Mouse (Mus musculus) hindbrain, embryonic 12.5 days (tissue): Measurements from ENCODE around the gene Cpa5. TPM values are rescaled to one million over a fixed set of nuclear protein-coding genes. Genes with fewer than 3 reads are reported as not detected.

Experiments
- ATAC-seq: fragments of 200-750 bp; cut with Nextera tagmentation; 2 replicates; pipeline ENCODE4 v1.8.0; 2017; ENCODE audit warnings: moderate TSS enrichment; ENCODE audit not compliant: low FRiP score
- H3K27ac ChIP-seq: fragments of 300-500 bp; sonication (generic); 2 replicates; pipeline ENCODE4 v1.5.1; 2016; ENCODE audit warnings: mild to moderate bottlenecking
- H3K27me3 ChIP-seq: fragments of 300-500 bp; sonication (generic); 2 replicates; pipeline ENCODE4 v1.6.1; 2016; ENCODE audit warnings: mild to moderate bottlenecking
- H3K36me3 ChIP-seq: fragments of 300-500 bp; sonication (generic); 2 replicates; pipeline ENCODE4 v1.6.1; 2016; ENCODE audit warnings: mild to moderate bottlenecking
- H3K4me1 ChIP-seq: fragments of 300-500 bp; sonication (generic); 2 replicates; pipeline ENCODE4 v1.6.1; 2016
- H3K4me2 ChIP-seq: fragments of 300-500 bp; sonication (generic); replicated peaks from 2 replicates; pipeline ENCODE4 v1.6.1; 2016; ENCODE audit warnings: mild to moderate bottlenecking
- H3K4me3 ChIP-seq: fragments of 300-500 bp; sonication (generic); 2 replicates; pipeline ENCODE4 v1.5.1; 2016; ENCODE audit warnings: mild to moderate bottlenecking
- H3K9ac ChIP-seq: fragments of 300-500 bp; sonication (generic); 2 replicates; pipeline ENCODE4 v1.6.1; 2016; ENCODE audit warnings: mild to moderate bottlenecking, moderate library complexity
- H3K9me3 ChIP-seq: fragments of 300-500 bp; sonication (generic); replicated peaks from 2 replicates; pipeline ENCODE4 v1.6.1; 2016; ENCODE audit warnings: mild to moderate bottlenecking
- WGBS: fragments of 180-500 bp; shearing (Covaris S2); methylation state at CpG from one replicate; pipeline ENCODE4 v1.1.7; 2016; 5-methylcytosine and 5-hydroxymethylcytosine counted together
- polyA plus RNA-seq: library from polyadenylated mRNA; unstranded; fragments of >200 nt; fragmentation: Nextera tagmentation; extraction: Ambion mirVana; gene quantifications from 2 replicates; pipeline ENCODE4 v1.2.1, GENCODE M21; 2016

The Cpa5 gene
- polyA plus RNA-seq, 1 experiment from 2014 or later = not detected

DNA sequence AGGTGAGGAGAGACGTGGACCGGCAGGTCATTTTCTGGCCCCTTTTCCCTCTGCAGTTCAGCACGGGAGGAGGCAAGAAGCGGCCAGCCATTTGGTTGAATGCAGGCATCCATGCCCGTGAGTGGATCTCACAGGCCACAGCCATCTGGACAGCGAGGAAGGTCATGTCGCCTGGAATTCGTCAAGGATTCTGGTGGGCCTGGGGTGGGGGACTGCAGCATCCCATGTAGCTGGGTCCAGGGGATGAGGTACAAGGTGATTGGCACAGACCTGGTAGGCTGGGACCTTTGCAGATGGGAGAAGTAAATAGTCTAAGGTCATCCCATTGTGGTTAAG, 30.0 kb upstream of the Cpa5 start:
- no peak overlapping the region for H3K9ac ChIP-seq
- H3K4me2 ChIP-seq = peak overlapping the region; percentile 18; the same call in 1 of the 2 replicates
- 40% methylated on average over 8 of the region's 8 CpGs for WGBS

DNA sequence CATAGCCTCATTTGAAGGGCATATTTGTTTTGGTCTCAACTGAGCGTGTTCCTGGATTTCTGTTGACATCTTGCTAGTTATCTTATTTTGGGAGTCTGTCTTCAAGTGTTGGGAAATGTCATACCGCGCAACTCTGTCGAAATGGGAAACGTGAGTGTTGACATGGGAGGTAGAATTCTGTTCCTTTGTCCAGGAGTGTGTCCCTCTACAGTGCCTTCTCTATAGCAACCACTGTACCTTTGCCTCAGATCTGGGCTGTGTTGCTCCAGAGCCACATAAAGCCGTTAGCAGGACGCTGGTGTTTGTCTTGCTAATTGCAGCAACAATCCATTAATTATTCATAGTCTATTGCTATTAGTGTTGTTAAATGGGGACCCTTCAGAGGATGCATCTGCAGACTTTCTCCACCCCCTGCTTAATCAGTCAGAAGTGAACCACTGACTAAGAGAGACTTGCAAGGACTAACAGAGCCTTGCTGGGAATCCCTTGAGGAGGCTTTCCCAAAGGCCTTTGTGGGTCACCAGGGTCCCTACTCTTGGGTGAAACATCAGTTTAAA, 23.8 kb upstream of the Cpa5 start:
- Histone ChIP-seq H3K4me2 (no peak overlapping the region), H3K9ac (no peak overlapping the region), H3K36me3 (no peaks in the 10 kb centered on the region), H3K4me3 (no peak overlapping the region), H3K4me1 (peaks cover 6% of the 10 kb centered on the region), H3K27me3 (no peaks in the 10 kb centered on the region), H3K9me3 (no peaks in the 10 kb centered on the region), H3K27ac (no peak overlapping the region)
- WGBS = 76% methylated on average over 7 of the region's 7 CpGs
- peak; percentile 60 for ATAC-seq

More for the DNA sequence above, 30.0 kb upstream of the Cpa5 start:
- Histone ChIP-seq H3K27ac (peak overlapping the region; percentile 87), H3K4me3 (no peak overlapping the region), H3K4me1 (peaks cover 24% of the 10 kb centered on the region), H3K36me3 (no peaks in the 10 kb centered on the region), H3K9me3 (no peaks in the 10 kb centered on the region), H3K27me3 (no peaks in the 10 kb centered on the region)
- ATAC-seq = peak; percentile 48; the same call in 1 of the 2 replicates

DNA sequence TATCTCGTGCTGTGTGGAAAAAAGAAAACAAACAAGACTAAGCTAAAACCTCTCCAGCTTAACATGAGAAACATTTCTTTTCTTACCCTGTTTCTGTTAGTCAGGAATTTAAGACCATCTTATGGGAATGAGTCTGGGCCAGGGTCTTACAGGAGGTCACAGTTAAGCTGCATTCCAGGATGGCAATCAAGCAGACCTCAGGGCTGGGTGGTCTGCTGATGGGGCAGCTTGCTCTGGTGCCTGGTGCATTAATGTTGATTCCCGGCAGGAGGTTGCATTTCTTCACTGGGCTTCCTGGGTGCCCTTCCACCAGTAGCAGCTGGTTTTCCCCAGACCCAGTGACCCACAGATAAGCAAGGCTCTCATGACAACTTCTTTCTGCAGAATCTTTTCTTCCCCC, 21.0 kb upstream of the Cpa5 start:
- H3K36me3 ChIP-seq = no peaks in the 10 kb centered on the region
- no peaks in the 10 kb centered on the region for H3K9me3 ChIP-seq
- no peak overlapping the region; the same call in 1 of the 2 replicates for H3K27ac ChIP-seq
- H3K4me3 ChIP-seq = no peak overlapping the region
- peaks cover 12% of the 10 kb centered on the region; the same call in 1 of the 2 replicates for H3K4me1 ChIP-seq
- H3K4me2 ChIP-seq = no peak overlapping the region
- no peak overlapping the region for H3K9ac ChIP-seq
- WGBS = 49% methylated on average over 2 of the region's 2 CpGs
- no peak for ATAC-seq
- no peaks in the 10 kb centered on the region for H3K27me3 ChIP-seq

DNA sequence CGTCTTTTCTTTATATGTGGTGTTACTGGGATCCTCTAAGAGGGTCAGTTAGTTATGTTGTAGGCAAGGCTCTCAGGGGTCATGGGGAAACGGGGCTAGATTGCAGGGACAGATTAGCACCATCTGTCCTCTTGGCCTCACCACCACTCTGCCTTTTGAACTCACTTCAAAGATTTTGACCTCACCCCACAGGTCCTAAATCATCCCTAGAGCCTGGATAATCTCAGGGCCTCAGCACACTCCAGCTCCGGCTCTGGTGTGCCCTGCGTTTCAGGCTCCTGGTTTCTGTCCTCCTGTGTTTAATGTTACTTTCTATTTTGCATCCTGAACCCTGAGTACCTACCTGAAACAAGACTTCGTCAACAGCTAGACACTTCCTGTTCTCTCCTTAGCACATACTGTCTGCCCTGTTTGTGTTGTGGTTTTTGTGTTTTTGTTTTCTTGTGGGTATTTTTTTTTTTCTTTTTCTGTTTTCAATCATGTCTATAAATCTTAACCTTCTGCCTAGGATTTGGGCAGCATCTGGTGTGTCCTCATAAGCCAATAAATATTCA, 18.9 kb upstream of the Cpa5 start:
- Histone ChIP-seq H3K36me3 (no peaks in the 10 kb centered on the region), H3K9ac (no peak overlapping the region), H3K4me2 (no peak overlapping the region), H3K4me3 (no peak overlapping the region), H3K27ac (peak overlapping the region; percentile 67), H3K9me3 (no peaks in the 10 kb centered on the region), H3K4me1 (peaks cover 21% of the 10 kb centered on the region), H3K27me3 (no peaks in the 10 kb centered on the region)
- ATAC-seq = no peak
- 71% methylated on average over 5 of the region's 5 CpGs for WGBS

DNA sequence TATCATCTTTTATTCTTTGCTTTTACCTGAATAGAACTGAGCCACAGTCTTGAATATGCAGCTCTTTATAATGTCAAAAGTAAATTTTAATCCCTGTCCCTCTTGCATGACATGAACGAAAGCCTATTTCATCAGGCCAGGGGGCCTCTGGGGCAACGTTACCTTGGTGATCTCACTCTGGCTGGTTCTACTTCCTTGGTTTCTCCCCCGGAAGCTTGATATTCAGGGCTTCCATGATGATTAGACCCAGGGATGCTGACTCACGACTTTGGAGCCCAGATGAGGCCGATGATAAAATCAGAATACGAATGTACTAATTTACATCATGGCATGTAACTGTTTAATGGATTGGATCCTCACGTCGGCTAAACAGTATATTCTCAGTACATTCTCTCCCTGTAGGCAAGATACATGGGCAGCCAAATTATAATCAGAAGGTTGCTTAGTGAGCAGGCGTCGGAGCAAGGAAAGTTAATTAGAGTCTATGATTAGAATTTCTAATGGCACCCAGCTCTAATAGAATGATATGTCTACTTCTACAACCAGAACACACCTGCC, 18.3 kb upstream of the Cpa5 start:
- Histone ChIP-seq H3K9me3 (no peaks in the 10 kb centered on the region), H3K36me3 (no peaks in the 10 kb centered on the region), H3K4me2 (no peak overlapping the region), H3K4me1 (peaks cover 19% of the 10 kb centered on the region), H3K27ac (peak overlapping the region; percentile 67), H3K27me3 (no peaks in the 10 kb centered on the region), H3K9ac (no peak overlapping the region), H3K4me3 (no peak overlapping the region)
- WGBS = 57% methylated on average over 10 of the region's 10 CpGs
- peak; percentile 74 for ATAC-seq

GRCm38 (mm10) chr6:30594364-30594763, 16.4 kb upstream of the Cpa5 start:
- Histone ChIP-seq H3K9me3 (no peaks in the 10 kb centered on the region), H3K4me1 (peaks cover 19% of the 10 kb centered on the region), H3K27ac (no peak overlapping the region), H3K27me3 (no peaks in the 10 kb centered on the region), H3K36me3 (no peaks in the 10 kb centered on the region), H3K9ac (no peak overlapping the region), H3K4me3 (no peak overlapping the region), H3K4me2 (no peak overlapping the region)
- no peak for ATAC-seq
- WGBS = 61% methylated on average over 7 of the region's 7 CpGs

DNA sequence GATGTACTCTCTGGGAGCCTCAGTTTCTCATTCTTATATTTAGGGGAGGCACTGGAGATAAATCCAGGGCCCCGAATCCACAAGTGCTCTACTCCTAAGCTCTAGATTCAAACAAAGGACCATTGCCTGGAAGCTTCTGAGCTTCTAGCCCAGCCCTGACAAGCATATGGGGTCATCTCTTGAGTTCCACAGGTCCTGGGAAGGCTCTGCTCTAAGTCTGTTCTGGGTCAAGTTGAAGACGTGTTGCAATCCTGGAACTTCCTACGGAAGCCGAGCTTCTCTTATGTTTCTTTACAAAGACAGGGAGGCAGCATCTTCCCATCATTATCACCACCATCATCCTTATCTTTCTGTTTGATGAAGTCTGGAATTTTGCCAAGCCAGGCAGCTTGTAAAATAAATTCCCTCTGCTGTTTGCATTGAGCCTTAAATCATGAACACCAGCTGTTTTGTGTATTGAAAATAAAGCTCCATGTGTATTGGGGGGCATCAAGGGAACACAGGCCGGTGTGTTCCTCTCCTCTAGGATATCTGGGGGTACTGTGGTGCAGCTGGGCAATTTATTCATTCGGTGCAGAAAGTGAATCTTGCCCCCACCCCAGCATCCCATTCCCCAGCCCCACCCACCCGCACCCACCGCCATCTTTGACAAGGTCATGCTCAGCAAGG, 14.4 kb upstream of the Cpa5 start:
- WGBS = 89% methylated on average over 8 of the region's 8 CpGs
- H3K27ac ChIP-seq = no peak overlapping the region
- H3K4me3 ChIP-seq = no peak overlapping the region
- H3K4me2 ChIP-seq = no peak overlapping the region
- no peaks in the 10 kb centered on the region for H3K27me3 ChIP-seq
- peaks cover 19% of the 10 kb centered on the region for H3K4me1 ChIP-seq
- H3K9ac ChIP-seq = no peak overlapping the region
- no peaks in the 10 kb centered on the region for H3K9me3 ChIP-seq
- H3K36me3 ChIP-seq = no peaks in the 10 kb centered on the region
- ATAC-seq = no peak

GRCm38 (mm10) chr6:30600033-30600432, 10.8 kb upstream of the Cpa5 start:
- Histone ChIP-seq H3K27ac (no peak overlapping the region), H3K27me3 (no peaks in the 10 kb centered on the region)

GRCm38 (mm10) chr6:30600995-30601394, 9.8 kb upstream of the Cpa5 start:
- no peaks in the 10 kb centered on the region for H3K36me3 ChIP-seq
- no peak overlapping the region for H3K9ac ChIP-seq
- no peak overlapping the region for H3K27ac ChIP-seq
- H3K27me3 ChIP-seq = no peaks in the 10 kb centered on the region
- H3K4me2 ChIP-seq = no peak overlapping the region
- no peak overlapping the region for H3K4me3 ChIP-seq
- H3K9me3 ChIP-seq = no peaks in the 10 kb centered on the region
- no peak for ATAC-seq
- WGBS = 40% methylated on average over 1 of the region's 1 CpGs
- H3K4me1 ChIP-seq = peaks cover 6% of the 10 kb centered on the region

More at GRCm38 (mm10) chr6:30600033-30600432, 10.8 kb upstream of the Cpa5 start:
- WGBS = 41% methylated on average over 3 of the region's 3 CpGs
- Histone ChIP-seq H3K4me3 (no peak overlapping the region), H3K36me3 (no peaks in the 10 kb centered on the region), H3K9me3 (no peaks in the 10 kb centered on the region), H3K4me1 (peaks cover 15% of the 10 kb centered on the region), H3K9ac (no peak overlapping the region), H3K4me2 (no peak overlapping the region)
- ATAC-seq = no peak

DNA sequence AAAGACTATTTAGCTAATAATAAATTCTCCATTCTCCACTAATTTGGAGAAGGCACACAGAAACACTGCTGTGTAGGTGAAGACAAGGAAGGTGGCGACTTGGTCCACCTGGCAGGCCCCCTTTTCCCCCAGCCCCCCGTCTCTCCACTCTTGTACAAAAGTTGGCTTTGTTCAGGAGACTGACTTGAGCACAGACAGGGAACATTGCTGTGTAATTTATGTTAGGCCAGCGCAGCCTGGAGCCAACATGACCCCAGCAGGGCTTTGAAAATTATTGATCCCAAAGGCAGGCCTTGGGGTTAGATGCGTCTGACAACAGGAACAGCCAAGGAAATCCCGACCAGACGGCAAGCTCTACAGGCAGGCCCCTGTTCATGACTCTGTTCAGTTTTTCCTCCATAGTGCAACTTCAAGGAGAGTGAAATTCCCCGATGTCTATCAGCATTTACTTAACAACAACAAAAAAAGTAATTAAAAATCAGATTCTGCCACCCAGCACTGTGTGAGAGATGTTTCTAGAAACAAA, 6.4 kb upstream of the Cpa5 start:
- Histone ChIP-seq H3K9ac (no peak overlapping the region), H3K4me1 (0 out of 2 replicates have a peak, but pooled peaks cover 2% of the 10 kb centered on the region), H3K27ac (no peak overlapping the region), H3K36me3 (no peaks in the 10 kb centered on the region), H3K4me2 (no peak overlapping the region), H3K27me3 (no peaks in the 10 kb centered on the region), H3K4me3 (no peak overlapping the region), H3K9me3 (no peaks in the 10 kb centered on the region)
- no peak for ATAC-seq
- WGBS = 54% methylated on average over 7 of the region's 7 CpGs

GRCm38 (mm10) chr6:30605111-30605510, 5.7 kb upstream of the Cpa5 start:
- H3K9ac ChIP-seq = no peak overlapping the region
- no peak overlapping the region for H3K27ac ChIP-seq
- WGBS = 94% methylated on average over 4 of the region's 4 CpGs
- no peak overlapping the region for H3K4me3 ChIP-seq
- no peak for ATAC-seq
- no peaks in the 10 kb centered on the region for H3K9me3 ChIP-seq
- H3K36me3 ChIP-seq = no peaks in the 10 kb centered on the region
- 0 out of 2 replicates have a peak, but pooled peaks cover 2% of the 10 kb centered on the region for H3K4me1 ChIP-seq
- no peak overlapping the region for H3K4me2 ChIP-seq
- no peaks in the 10 kb centered on the region for H3K27me3 ChIP-seq

GRCm38 (mm10) chr6:30605672-30606071, 5.1 kb upstream of the Cpa5 start:
- H3K27ac ChIP-seq = no peak overlapping the region
- no peaks in the 10 kb centered on the region for H3K9me3 ChIP-seq
- H3K36me3 ChIP-seq = no peaks in the 10 kb centered on the region
- H3K4me3 ChIP-seq = no peak overlapping the region
- no peak overlapping the region for H3K9ac ChIP-seq
- H3K4me2 ChIP-seq = no peak overlapping the region
- H3K4me1 ChIP-seq = 0 out of 2 replicates have a peak, but pooled peaks cover 2% of the 10 kb centered on the region
- ATAC-seq = no peak
- no peaks in the 10 kb centered on the region for H3K27me3 ChIP-seq
- 91% methylated on average over 5 of the region's 5 CpGs for WGBS
